Mouse (Mus musculus): ENCODE measurements around the gene Shisal1. TPM values are rescaled to one million over a fixed set of nuclear protein-coding genes. Genes with fewer than 3 reads are reported as not detected.

The Shisal1 gene
- total and polyA plus RNA-seq, 3 experiments: not detected

GRCm38 (mm10) chr15:84440820-84441219 is 6.1 kb downstream of the Shisal1 start:
- H3K4me3 ChIP-seq (replicated peaks in 1 of 3; ENCODE audit: low read depth in 2 of 3, low read length in 2 of 3, poor library complexity in 1 of 3): no peak overlapping the region
- no peaks in the 10 kb centered on the region for H3K4me1 ChIP-seq (ENCODE audit: control insufficient read depth in 1 of 2, insufficient read depth in 2 of 2)
- H3K79me2 ChIP-seq (replicated peaks; ENCODE audit: control insufficient read depth, extremely low read depth, insufficient read depth, poor library complexity, severe bottlenecking): no peaks in the 10 kb centered on the region
- no peak overlapping the region for H3K9ac ChIP-seq (ENCODE audit: insufficient read depth, low read depth)
- no peak overlapping the region for H3K4me2 ChIP-seq (ENCODE audit: insufficient read depth, low read depth, poor library complexity, severe bottlenecking)
- H3K36me3 ChIP-seq (replicated peaks in 1 of 2; ENCODE audit: control insufficient read depth in 1 of 2, insufficient read depth in 1 of 2, low read length in 1 of 2): no peaks in the 10 kb centered on the region
- no peak overlapping the region for H3K27ac ChIP-seq (ENCODE audit: insufficient read depth, low read depth)
- dilution Hi-C loops (cut with MboI; ENCODE audit: extremely low pct_ligation_motif_present, extremely low pct_unique_long_range_greater_than_20kb, low sequenced_read_pairs): no loop called here
- H3K27me3 ChIP-seq (replicated peaks): peaks cover 94% of the 10 kb centered on the region
- no peak for DNase-seq (ENCODE audit: extremely low read depth)
- TF ChIP-seq MYC (IDR thresholded peaks at IDR 0.05; ENCODE audit: low read depth, low read length) (no peak), CHD2 (IDR thresholded peaks at IDR 0.05; ENCODE audit: low read length) (no peak), CTCF (conservative IDR thresholded peaks at IDR 0.05 in 1 of 2, IDR thresholded peaks at IDR 0.05 in 1 of 2; ENCODE audit: low read depth in 2 of 2, low read length in 2 of 2) (no peak), MAZ (IDR thresholded peaks at IDR 0.05; ENCODE audit: low read depth, low read length) (no peak), RAD21 (IDR thresholded peaks at IDR 0.05; ENCODE audit: low read depth, low read length) (no peak), NRF1 (IDR thresholded peaks at IDR 0.05; ENCODE audit: low read depth, low read length) (no peak), TCF12 (IDR thresholded peaks at IDR 0.05; ENCODE audit: low read depth, low read length) (no peak), MAFK (IDR thresholded peaks at IDR 0.05; ENCODE audit: insufficient replicate concordance, low read length) (no peak), EP300 (IDR thresholded peaks at IDR 0.05; ENCODE audit: low read length) (no peak)
- in situ Hi-C loops (cut with MboI; ENCODE audit: low pct_ligation_motif_present, low pct_unique_long_range_greater_than_20kb, low sequenced_read_pairs): no loop called here
- H3K9me3 ChIP-seq (replicated peaks; ENCODE audit: low read length): no peaks in the 10 kb centered on the region

GRCm38 (mm10) chr15:84433586-84434185 is 13.2 kb downstream of the Shisal1 start:
- no peak for TF ChIP-seq ETS1 (conservative IDR thresholded peaks at IDR 0.05; ENCODE audit: low read depth, low read length)
- no peak for TF ChIP-seq KAT2A (IDR thresholded peaks at IDR 0.05; ENCODE audit: insufficient replicate concordance, low read length)
- TF ChIP-seq NRF1 (IDR thresholded peaks at IDR 0.05; ENCODE audit: low read depth, low read length): no peak
- no peak for TF ChIP-seq MAX (IDR thresholded peaks at IDR 0.05; ENCODE audit: low read length)
- TF ChIP-seq ELF1 (IDR thresholded peaks at IDR 0.05; ENCODE audit: low read depth, low read length): no peak
- TF ChIP-seq ZMIZ1 (IDR thresholded peaks at IDR 0.05; ENCODE audit: low read depth, low read length): no peak
- TF ChIP-seq CHD1 (IDR thresholded peaks at IDR 0.05; ENCODE audit: low read depth, low read length): no peak
- TF ChIP-seq RCOR1 (conservative IDR thresholded peaks at IDR 0.05; ENCODE audit: low read depth, low read length): no peak
- TF ChIP-seq ZC3H11A (IDR thresholded peaks at IDR 0.05; ENCODE audit: low read depth, low read length): no peak
- no peak for TF ChIP-seq CTCF (conservative IDR thresholded peaks at IDR 0.05 in 1 of 2, IDR thresholded peaks at IDR 0.05 in 1 of 2; ENCODE audit: low read depth in 2 of 2, low read length in 2 of 2)
- no peak for DNase-seq (ENCODE audit: extremely low read depth)
- in situ Hi-C loops (cut with MboI; ENCODE audit: low pct_ligation_motif_present, low pct_unique_long_range_greater_than_20kb, low sequenced_read_pairs): no loop called here
- no peak overlapping the region for H3K4me3 ChIP-seq (replicated peaks in 1 of 3; ENCODE audit: low read depth in 2 of 3, low read length in 2 of 3, poor library complexity in 1 of 3)
- no peaks in the 10 kb centered on the region for H3K79me2 ChIP-seq (replicated peaks; ENCODE audit: control insufficient read depth, extremely low read depth, insufficient read depth, poor library complexity, severe bottlenecking)
- no peaks in the 10 kb centered on the region for H3K4me1 ChIP-seq (ENCODE audit: control insufficient read depth in 1 of 2, insufficient read depth in 2 of 2)
- H3K36me3 ChIP-seq (replicated peaks in 1 of 2; ENCODE audit: control insufficient read depth in 1 of 2, insufficient read depth in 1 of 2, low read length in 1 of 2): no peaks in the 10 kb centered on the region
- H3K27me3 ChIP-seq (replicated peaks): peaks cover 87% of the 10 kb centered on the region
- no peak overlapping the region for H3K9ac ChIP-seq (ENCODE audit: insufficient read depth, low read depth)
- no peak overlapping the region for H3K4me2 ChIP-seq (ENCODE audit: insufficient read depth, low read depth, poor library complexity, severe bottlenecking)
- H3K27ac ChIP-seq (ENCODE audit: insufficient read depth, low read depth): no peak overlapping the region
- dilution Hi-C loops (cut with MboI; ENCODE audit: extremely low pct_ligation_motif_present, extremely low pct_unique_long_range_greater_than_20kb, low sequenced_read_pairs): no loop called here
- peaks cover 6% of the 10 kb centered on the region for H3K9me3 ChIP-seq (replicated peaks; ENCODE audit: low read length)
